Mouse (Mus musculus) forebrain, embryonic 12.5 days (tissue): ENCODE measurements around the gene Zdhhc13. TPM values are rescaled to one million over a fixed set of nuclear protein-coding genes. Genes with fewer than 3 reads are reported as not detected.

ENCODE experiments used
- ATAC-seq: fragments of 200-750 bp; cut with Nextera tagmentation; 2 replicates; pipeline ENCODE4 v1.8.0; 2017; ENCODE audit warnings: moderate TSS enrichment; ENCODE audit not compliant: low FRiP score
- H3K27ac ChIP-seq: fragments of 300-500 bp; sonication (generic); 2 replicates; pipeline ENCODE4 v1.5.1; 2016; ENCODE audit warnings: mild to moderate bottlenecking
- H3K27me3 ChIP-seq: fragments of 300-500 bp; sonication (generic); 2 replicates; pipeline ENCODE4 v1.6.1; 2016; ENCODE audit warnings: mild to moderate bottlenecking
- H3K36me3 ChIP-seq: fragments of 300-500 bp; sonication (generic); replicated peaks from 2 replicates; pipeline ENCODE4 v1.6.1; 2016; ENCODE audit warnings: mild to moderate bottlenecking
- H3K4me1 ChIP-seq: fragments of 300-500 bp; sonication (generic); 2 replicates; pipeline ENCODE4 v1.6.1; 2016
- H3K4me2 ChIP-seq: fragments of 300-500 bp; sonication (generic); 2 replicates; pipeline ENCODE4 v1.6.1; 2016; ENCODE audit warnings: mild to moderate bottlenecking, moderate library complexity
- H3K4me3 ChIP-seq: fragments of 300-500 bp; sonication (generic); replicated peaks from 2 replicates; pipeline ENCODE4 v1.5.1; 2016; ENCODE audit warnings: mild to moderate bottlenecking
- H3K9ac ChIP-seq: fragments of 300-500 bp; sonication (generic); 2 replicates; pipeline ENCODE4 v1.6.1; 2016; ENCODE audit warnings: mild to moderate bottlenecking
- H3K9me3 ChIP-seq: fragments of 300-500 bp; sonication (generic); 2 replicates; pipeline ENCODE4 v1.6.1; 2016
- WGBS: fragments of 180-500 bp; shearing (Covaris S2); methylation state at CpG from one replicate; pipeline ENCODE4 v1.1.7; 2016; 5-methylcytosine and 5-hydroxymethylcytosine counted together
- polyA plus RNA-seq: library from polyadenylated mRNA; unstranded; fragments of >200 nt; fragmentation: Nextera tagmentation; extraction: Ambion mirVana; gene quantifications from 2 replicates; pipeline ENCODE4 v1.2.1, GENCODE M21; 2016

Gene Zdhhc13
- polyA plus RNA-seq, 1 experiment from 2014 or later, result 38.9 TPM

- Histone ChIP-seq H3K4me3 (no peak overlapping the region), H3K9ac (no peak overlapping the region), H3K27ac (no peak overlapping the region), H3K4me2 (no peak overlapping the region), H3K9me3 (no peaks in the 10 kb centered on the region), H3K36me3 (no peaks in the 10 kb centered on the region), H3K4me1 (no peaks in the 10 kb centered on the region), H3K27me3 (no peaks in the 10 kb centered on the region)
- no peak for ATAC-seq
- WGBS, result 95% methylated on average over 4 of the region's 4 CpGs
Measured at GRCm38 (mm10) chr7:48765959-48766358, 22.8 kb upstream of the Zdhhc13 start.

GRCm38 (mm10) chr7:48769721-48770120 lies 19.1 kb upstream of the Zdhhc13 start:
- Histone ChIP-seq H3K4me1 (no peaks in the 10 kb centered on the region), H3K4me3 (no peak overlapping the region), H3K4me2 (no peak overlapping the region), H3K9me3 (no peaks in the 10 kb centered on the region), H3K27ac (no peak overlapping the region), H3K36me3 (no peaks in the 10 kb centered on the region), H3K27me3 (no peaks in the 10 kb centered on the region), H3K9ac (no peak overlapping the region)
- WGBS, result 77% methylated on average over 1 of the region's 1 CpGs
- no peak for ATAC-seq

GRCm38 (mm10) chr7:48772060-48772734 lies 16.6 kb upstream of the Zdhhc13 start:
- Histone ChIP-seq H3K27me3 (no peaks in the 10 kb centered on the region; the same call in 1 of the 2 replicates), H3K36me3 (no peaks in the 10 kb centered on the region), H3K4me3 (no peak overlapping the region), H3K9me3 (no peaks in the 10 kb centered on the region), H3K4me2 (no peak overlapping the region), H3K4me1 (no peaks in the 10 kb centered on the region), H3K27ac (no peak overlapping the region), H3K9ac (no peak overlapping the region)
- ATAC-seq, result no peak
- WGBS, result 84% methylated on average over 2 of the region's 2 CpGs

GRCm38 (mm10) chr7:48773333-48773732 lies 15.5 kb upstream of the Zdhhc13 start:
- Histone ChIP-seq H3K9me3 (no peaks in the 10 kb centered on the region), H3K27me3 (no peaks in the 10 kb centered on the region; the same call in 1 of the 2 replicates), H3K4me3 (no peak overlapping the region), H3K9ac (no peak overlapping the region), H3K4me2 (no peak overlapping the region), H3K36me3 (no peaks in the 10 kb centered on the region), H3K4me1 (peaks cover 5% of the 10 kb centered on the region; the same call in 1 of the 2 replicates), H3K27ac (no peak overlapping the region)
- WGBS, result 87% methylated on average over 5 of the region's 5 CpGs
- ATAC-seq, result no peak

- WGBS, result 96% methylated on average over 1 of the region's 1 CpGs
- no peak overlapping the region for H3K4me3 ChIP-seq
- H3K9ac ChIP-seq, result no peak overlapping the region
Measured at GRCm38 (mm10) chr7:48774633-48775032, 14.2 kb upstream of the Zdhhc13 start.

GRCm38 (mm10) chr7:48775436-48775835 lies 13.4 kb upstream of the Zdhhc13 start:
- no peaks in the 10 kb centered on the region for H3K9me3 ChIP-seq
- H3K27me3 ChIP-seq, result no peaks in the 10 kb centered on the region; the same call in 1 of the 2 replicates
- H3K9ac ChIP-seq, result no peak overlapping the region
- peaks cover 5% of the 10 kb centered on the region; the same call in 1 of the 2 replicates for H3K4me1 ChIP-seq
- H3K4me3 ChIP-seq, result no peak overlapping the region
- H3K36me3 ChIP-seq, result no peaks in the 10 kb centered on the region
- no peak overlapping the region for H3K27ac ChIP-seq
- H3K4me2 ChIP-seq, result no peak overlapping the region
- 93% methylated on average over 1 of the region's 1 CpGs for WGBS
- ATAC-seq, result no peak

More at GRCm38 (mm10) chr7:48774633-48775032, 14.2 kb upstream of the Zdhhc13 start:
- H3K27me3 ChIP-seq, result no peaks in the 10 kb centered on the region; the same call in 1 of the 2 replicates
- no peaks in the 10 kb centered on the region for H3K9me3 ChIP-seq
- H3K27ac ChIP-seq, result no peak overlapping the region
- peaks cover 5% of the 10 kb centered on the region; the same call in 1 of the 2 replicates for H3K4me1 ChIP-seq
- no peak overlapping the region for H3K4me2 ChIP-seq
- H3K36me3 ChIP-seq, result no peaks in the 10 kb centered on the region
- ATAC-seq, result no peak

- WGBS, result 52% methylated on average over 8 of the region's 8 CpGs
- Histone ChIP-seq H3K4me2 (no peak overlapping the region), H3K36me3 (no peaks in the 10 kb centered on the region), H3K9ac (no peak overlapping the region), H3K27ac (no peak overlapping the region), H3K9me3 (no peaks in the 10 kb centered on the region), H3K4me1 (peaks cover 5% of the 10 kb centered on the region; the same call in 1 of the 2 replicates), H3K27me3 (no peaks in the 10 kb centered on the region; the same call in none of the 2 replicates), H3K4me3 (no peak overlapping the region)
- no peak; the same call in 1 of the 2 replicates for ATAC-seq
Measured at GRCm38 (mm10) chr7:48777721-48778504, 10.9 kb upstream of the Zdhhc13 start.

GRCm38 (mm10) chr7:48779110-48779509 lies 9.7 kb upstream of the Zdhhc13 start:
- Histone ChIP-seq H3K27ac (no peak overlapping the region), H3K9me3 (no peaks in the 10 kb centered on the region), H3K36me3 (no peaks in the 10 kb centered on the region), H3K9ac (no peak overlapping the region), H3K4me2 (no peak overlapping the region), H3K4me1 (peaks cover 5% of the 10 kb centered on the region; the same call in 1 of the 2 replicates), H3K4me3 (no peak overlapping the region), H3K27me3 (no peaks in the 10 kb centered on the region; the same call in none of the 2 replicates)
- WGBS, result 88% methylated on average over 3 of the region's 3 CpGs
- no peak for ATAC-seq

GRCm38 (mm10) chr7:48782432-48782831 lies 6.4 kb upstream of the Zdhhc13 start:
- Histone ChIP-seq H3K36me3 (no peaks in the 10 kb centered on the region), H3K27ac (no peak overlapping the region), H3K9me3 (no peaks in the 10 kb centered on the region), H3K4me2 (no peak overlapping the region), H3K9ac (no peak overlapping the region), H3K27me3 (no peaks in the 10 kb centered on the region; the same call in 1 of the 2 replicates), H3K4me3 (no peak overlapping the region), H3K4me1 (peaks cover 3% of the 10 kb centered on the region; the same call in 1 of the 2 replicates)
- ATAC-seq, result no peak
- WGBS, result 82% methylated on average over 4 of the region's 4 CpGs

GRCm38 (mm10) chr7:48784773-48785523 lies 3.9 kb upstream of the Zdhhc13 start:
- ATAC-seq, result no peak
- no peak overlapping the region for H3K27ac ChIP-seq
- 86% methylated on average over 11 of the region's 11 CpGs for WGBS
- H3K36me3 ChIP-seq, result no peaks in the 10 kb centered on the region
- H3K4me2 ChIP-seq, result no peak overlapping the region
- peaks cover 6% of the 10 kb centered on the region for H3K4me1 ChIP-seq
- H3K4me3 ChIP-seq, result no peak overlapping the region
- no peaks in the 10 kb centered on the region for H3K9me3 ChIP-seq
- no peak overlapping the region for H3K9ac ChIP-seq
- H3K27me3 ChIP-seq, result no peaks in the 10 kb centered on the region; the same call in 1 of the 2 replicates

GRCm38 (mm10) chr7:48788348-48788747 lies 455 bp upstream of the Zdhhc13 start:
- Histone ChIP-seq H3K4me1 (peaks cover 16% of the 10 kb centered on the region), H3K9me3 (no peaks in the 10 kb centered on the region), H3K9ac (no peak overlapping the region), H3K4me3 (peak overlapping the region; percentile 87), H3K27ac (no peak overlapping the region), H3K36me3 (no peaks in the 10 kb centered on the region; the same call in 1 of the 2 replicates), H3K27me3 (no peaks in the 10 kb centered on the region), H3K4me2 (peak overlapping the region; percentile 67)
- ATAC-seq, result no peak; the same call in 1 of the 2 replicates
- WGBS, result 73% methylated on average over 3 of the region's 3 CpGs

- Histone ChIP-seq H3K9ac (no peak overlapping the region), H3K27me3 (no peaks in the 10 kb centered on the region), H3K4me3 (no peak overlapping the region), H3K36me3 (no peaks in the 10 kb centered on the region; the same call in 1 of the 2 replicates), H3K27ac (no peak overlapping the region), H3K4me1 (peaks cover 16% of the 10 kb centered on the region), H3K4me2 (peak overlapping the region; percentile 67), H3K9me3 (no peaks in the 10 kb centered on the region)
- ATAC-seq, result no peak
- WGBS, result 42% methylated on average over 4 of the region's 4 CpGs
Measured at GRCm38 (mm10) chr7:48790117-48790516, 1.3 kb downstream of the Zdhhc13 start.
